Mouse (Mus musculus): ENCODE measurements around the gene Gramd4. TPM values are rescaled to one million over a fixed set of nuclear protein-coding genes. Genes with fewer than 3 reads are reported as not detected.

Gramd4 gene
- total and polyA plus RNA-seq, 3 experiments, result 0.17 to 0.66 (median 0.56) TPM

DNA sequence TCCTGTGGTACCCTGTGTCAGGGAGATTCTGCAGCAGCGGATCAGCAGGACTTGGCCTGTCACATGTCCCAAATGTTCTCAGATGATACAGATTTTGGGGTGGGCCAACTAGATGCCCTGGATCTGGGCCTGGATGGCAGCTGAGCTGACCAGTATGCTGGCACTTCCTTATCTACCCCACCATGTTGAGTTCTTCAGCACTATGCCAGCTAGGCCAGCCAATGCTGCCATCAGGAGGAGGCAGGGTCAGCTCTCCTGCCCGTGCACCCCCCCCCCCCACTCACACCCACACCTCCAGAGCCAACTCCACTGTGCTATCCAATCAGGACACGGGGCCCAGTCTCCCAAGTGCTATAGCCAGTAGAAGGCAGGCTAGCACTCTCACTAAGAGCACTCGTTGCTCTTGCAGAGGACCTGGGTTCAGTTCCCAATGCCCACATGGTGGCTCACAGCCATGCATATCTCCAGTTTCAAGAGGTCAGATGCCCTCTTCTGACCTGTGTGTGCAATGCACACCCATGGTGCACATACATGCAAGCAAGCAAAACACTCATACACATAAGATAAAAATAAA lies 7.2 kb upstream of the Gramd4 start:
- Histone ChIP-seq H3K27ac (ENCODE audit: insufficient read depth, low read depth) (no peak overlapping the region), H3K9ac (ENCODE audit: insufficient read depth, low read depth) (no peak overlapping the region), H3K4me2 (ENCODE audit: insufficient read depth, low read depth, poor library complexity, severe bottlenecking) (no peak overlapping the region), H3K36me3 (replicated peaks in 1 of 2; ENCODE audit: control insufficient read depth in 1 of 2, insufficient read depth in 1 of 2, low read length in 1 of 2) (no peaks in the 10 kb centered on the region), H3K27me3 (replicated peaks) (peaks cover 5% of the 10 kb centered on the region), H3K4me1 (ENCODE audit: control insufficient read depth in 1 of 2, insufficient read depth in 2 of 2) (peaks cover 9 to 38% of the 10 kb centered on the region in 2 experiments), H3K79me2 (replicated peaks; ENCODE audit: control insufficient read depth, extremely low read depth, insufficient read depth, poor library complexity, severe bottlenecking) (no peaks in the 10 kb centered on the region), H3K4me3 (replicated peaks in 1 of 3; ENCODE audit: low read depth in 2 of 3, low read length in 2 of 3, poor library complexity in 1 of 3) (no peak overlapping the region), H3K9me3 (replicated peaks; ENCODE audit: low read length) (no peaks in the 10 kb centered on the region)
- no peak for DNase-seq (ENCODE audit: extremely low read depth)
- dilution Hi-C loops (cut with MboI; ENCODE audit: extremely low pct_ligation_motif_present, extremely low pct_unique_long_range_greater_than_20kb, low sequenced_read_pairs) (no loop called here), in situ Hi-C loops (cut with MboI; ENCODE audit: low pct_ligation_motif_present, low pct_unique_long_range_greater_than_20kb, low sequenced_read_pairs) (loop anchor here (5.0 kb wide), 1 partner anchor 72 kb away; no protein-coding TSS in a partner anchor)
- TF ChIP-seq MAX (IDR thresholded peaks at IDR 0.05; ENCODE audit: low read length), result no peak
- no peak for TF ChIP-seq MEF2A (IDR thresholded peaks at IDR 0.05; ENCODE audit: borderline replicate concordance, low read depth, low read length)
- no peak for TF ChIP-seq USF2 (conservative IDR thresholded peaks at IDR 0.05; ENCODE audit: low read depth, low read length)
- TF ChIP-seq EP300 (IDR thresholded peaks at IDR 0.05; ENCODE audit: low read length), result no peak
- TF ChIP-seq ZMIZ1 (IDR thresholded peaks at IDR 0.05; ENCODE audit: low read depth, low read length), result no peak
- no peak for TF ChIP-seq NELFE (IDR thresholded peaks at IDR 0.05; ENCODE audit: low read depth, low read length)
- no peak for TF ChIP-seq SMC3 (IDR thresholded peaks at IDR 0.05; ENCODE audit: low read depth, low read length)

DNA sequence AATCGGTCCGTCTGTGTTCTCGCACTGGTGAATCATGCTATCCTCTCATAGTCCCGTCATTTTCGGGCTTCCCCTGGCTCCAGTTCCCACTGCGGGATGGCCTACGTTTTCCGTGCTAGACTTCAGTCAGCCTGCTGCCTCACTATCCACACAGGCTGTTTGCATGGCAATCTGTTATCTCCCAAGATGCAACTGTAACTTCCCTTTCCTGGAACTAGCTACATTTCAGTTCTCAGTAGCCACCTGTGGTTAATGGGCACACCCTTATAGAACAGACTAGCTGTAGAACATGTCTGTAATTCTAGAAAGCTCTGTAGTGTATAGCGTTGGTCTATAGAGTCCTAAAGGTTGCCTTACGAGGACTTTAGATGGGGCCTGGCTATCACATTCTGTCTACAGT lies 6.3 kb upstream of the Gramd4 start:
- in situ Hi-C loops (cut with MboI; ENCODE audit: low pct_ligation_motif_present, low pct_unique_long_range_greater_than_20kb, low sequenced_read_pairs) (loop anchor here (5.0 kb wide), 1 partner anchor 71 kb away; no protein-coding TSS in a partner anchor), dilution Hi-C loops (cut with MboI; ENCODE audit: extremely low pct_ligation_motif_present, extremely low pct_unique_long_range_greater_than_20kb, low sequenced_read_pairs) (no loop called here)
- Histone ChIP-seq H3K4me2 (ENCODE audit: insufficient read depth, low read depth, poor library complexity, severe bottlenecking) (no peak overlapping the region), H3K9me3 (replicated peaks; ENCODE audit: low read length) (no peaks in the 10 kb centered on the region), H3K27me3 (replicated peaks) (peaks cover 3% of the 10 kb centered on the region), H3K27ac (ENCODE audit: insufficient read depth, low read depth) (no peak overlapping the region), H3K9ac (ENCODE audit: insufficient read depth, low read depth) (no peak overlapping the region), H3K4me3 (replicated peaks in 1 of 3; ENCODE audit: low read depth in 2 of 3, low read length in 2 of 3, poor library complexity in 1 of 3) (no peak overlapping the region), H3K36me3 (replicated peaks in 1 of 2; ENCODE audit: control insufficient read depth in 1 of 2, insufficient read depth in 1 of 2, low read length in 1 of 2) (no peaks in the 10 kb centered on the region), H3K79me2 (replicated peaks; ENCODE audit: control insufficient read depth, extremely low read depth, insufficient read depth, poor library complexity, severe bottlenecking) (no peaks in the 10 kb centered on the region), H3K4me1 (ENCODE audit: control insufficient read depth in 1 of 2, insufficient read depth in 2 of 2) (peaks cover 9 to 43% of the 10 kb centered on the region in 2 experiments)
- TF ChIP-seq NRF1 (IDR thresholded peaks at IDR 0.05; ENCODE audit: low read depth, low read length) (no peak), CHD1 (IDR thresholded peaks at IDR 0.05; ENCODE audit: low read depth, low read length) (no peak), RAD21 (IDR thresholded peaks at IDR 0.05; ENCODE audit: low read depth, low read length) (no peak), UBTF (IDR thresholded peaks at IDR 0.05; ENCODE audit: low read depth, low read length) (no peak)
- DNase-seq (ENCODE audit: extremely low read depth), result no peak

DNA sequence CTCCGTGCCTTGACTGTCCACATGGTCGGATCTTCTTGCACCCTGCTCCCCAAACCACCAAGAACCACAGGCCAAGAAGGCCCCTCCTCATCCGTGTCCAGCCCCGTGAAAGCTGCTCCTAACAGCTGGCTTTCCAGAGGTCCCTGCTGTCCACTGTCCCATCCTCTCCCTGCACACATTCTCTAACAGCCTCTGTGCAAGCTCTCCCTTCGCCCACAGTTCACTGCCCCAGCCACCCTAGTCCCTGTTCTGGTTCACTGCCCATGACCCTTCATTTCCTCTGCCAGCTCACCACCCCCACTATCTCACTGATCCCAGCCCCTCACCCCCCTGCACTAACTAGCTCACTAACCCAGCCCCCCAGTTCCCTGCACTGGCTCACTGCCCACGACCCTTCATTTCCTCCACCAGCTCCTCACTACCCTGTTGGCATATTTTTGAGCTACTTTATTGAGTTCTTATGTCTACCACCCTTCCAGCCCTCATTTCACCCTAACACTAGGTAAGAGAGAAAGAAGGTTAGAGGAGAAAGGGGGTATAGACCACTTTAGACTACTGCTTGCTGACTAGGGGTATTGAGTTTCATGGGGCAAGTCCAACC lies 5.5 kb upstream of the Gramd4 start:
- Histone ChIP-seq H3K4me1 (ENCODE audit: control insufficient read depth in 1 of 2, insufficient read depth in 2 of 2) (peaks cover 9 to 43% of the 10 kb centered on the region in 2 experiments), H3K27ac (ENCODE audit: insufficient read depth, low read depth) (no peak overlapping the region), H3K9ac (ENCODE audit: insufficient read depth, low read depth) (no peak overlapping the region), H3K9me3 (replicated peaks; ENCODE audit: low read length) (peaks cover 5% of the 10 kb centered on the region), H3K36me3 (replicated peaks in 1 of 2; ENCODE audit: control insufficient read depth in 1 of 2, insufficient read depth in 1 of 2, low read length in 1 of 2) (no peaks in the 10 kb centered on the region), H3K4me2 (ENCODE audit: insufficient read depth, low read depth, poor library complexity, severe bottlenecking) (no peak overlapping the region), H3K4me3 (replicated peaks in 1 of 3; ENCODE audit: low read depth in 2 of 3, low read length in 2 of 3, poor library complexity in 1 of 3) (no peak overlapping the region), H3K27me3 (replicated peaks) (no peaks in the 10 kb centered on the region), H3K79me2 (replicated peaks; ENCODE audit: control insufficient read depth, extremely low read depth, insufficient read depth, poor library complexity, severe bottlenecking) (no peaks in the 10 kb centered on the region)
- dilution Hi-C loops (cut with MboI; ENCODE audit: extremely low pct_ligation_motif_present, extremely low pct_unique_long_range_greater_than_20kb, low sequenced_read_pairs) (no loop called here), in situ Hi-C loops (cut with MboI; ENCODE audit: low pct_ligation_motif_present, low pct_unique_long_range_greater_than_20kb, low sequenced_read_pairs) (loop anchor here (5.0 kb wide), 1 partner anchor 70 kb away; no protein-coding TSS in a partner anchor)
- DNase-seq (ENCODE audit: extremely low read depth), result no peak
- TF ChIP-seq E2F4 (IDR thresholded peaks at IDR 0.05; ENCODE audit: insufficient replicate concordance, low read depth, low read length) (no peak), CHD2 (IDR thresholded peaks at IDR 0.05; ENCODE audit: low read length) (no peak), BHLHE40 (IDR thresholded peaks at IDR 0.05; ENCODE audit: low read depth, low read length) (no peak), MEF2A (IDR thresholded peaks at IDR 0.05; ENCODE audit: borderline replicate concordance, low read depth, low read length) (no peak), UBTF (IDR thresholded peaks at IDR 0.05; ENCODE audit: low read depth, low read length) (no peak), CHD1 (IDR thresholded peaks at IDR 0.05; ENCODE audit: low read depth, low read length) (no peak), RAD21 (IDR thresholded peaks at IDR 0.05; ENCODE audit: low read depth, low read length) (no peak), GABPA (IDR thresholded peaks at IDR 0.05; ENCODE audit: insufficient replicate concordance, low read depth, low read length) (no peak), JUN (IDR thresholded peaks at IDR 0.05; ENCODE audit: insufficient read depth, low read depth, low read length) (no peak), ETS1 (conservative IDR thresholded peaks at IDR 0.05; ENCODE audit: low read depth, low read length) (no peak), POLR2AphosphoS2 (IDR thresholded peaks at IDR 0.05; ENCODE audit: low read depth, low read length) (no peak), MXI1 (IDR thresholded peaks at IDR 0.05; ENCODE audit: low read depth, low read length) (no peak), NRF1 (IDR thresholded peaks at IDR 0.05; ENCODE audit: low read depth, low read length) (no peak), EP300 (IDR thresholded peaks at IDR 0.05; ENCODE audit: low read length) (no peak), ZKSCAN1 (IDR thresholded peaks at IDR 0.05; ENCODE audit: borderline replicate concordance, low read depth, low read length) (no peak), USF1 (IDR thresholded peaks at IDR 0.05; ENCODE audit: low read depth, low read length) (no peak), ELF1 (IDR thresholded peaks at IDR 0.05; ENCODE audit: low read depth, low read length) (no peak), KAT2A (IDR thresholded peaks at IDR 0.05; ENCODE audit: insufficient replicate concordance, low read length) (no peak)
